Mouse (Mus musculus): ENCODE data around the gene Bcl7c. TPM values are rescaled to one million over a fixed set of nuclear protein-coding genes. Genes with fewer than 3 reads are reported as not detected.

Bcl7c gene
- total and polyA plus RNA-seq, 3 experiments: 28.0 to 71.3 (median 60.5) TPM

GRCm38 (mm10) chr7:127674977-127675376 is 33.8 kb downstream of the Bcl7c start:
- H3K4me1 ChIP-seq (ENCODE audit: control insufficient read depth in 1 of 2, insufficient read depth in 2 of 2): no peaks in the 10 kb centered on the region
- no peak overlapping the region for H3K4me2 ChIP-seq (ENCODE audit: insufficient read depth, low read depth, poor library complexity, severe bottlenecking)
- in situ Hi-C loops (cut with MboI; ENCODE audit: low pct_ligation_motif_present, low pct_unique_long_range_greater_than_20kb, low sequenced_read_pairs): loop anchor here (10.0 kb wide), 1 partner anchor 570 kb away; no protein-coding TSS in a partner anchor
- no peaks in the 10 kb centered on the region for H3K9me3 ChIP-seq (replicated peaks; ENCODE audit: low read length)
- H3K27me3 ChIP-seq (replicated peaks): no peaks in the 10 kb centered on the region
- H3K36me3 ChIP-seq (replicated peaks in 1 of 2; ENCODE audit: control insufficient read depth in 1 of 2, insufficient read depth in 1 of 2, low read length in 1 of 2): peaks cover 0 to 8% of the 10 kb centered on the region in 2 experiments
- DNase-seq (ENCODE audit: extremely low read depth): peak; percentile 90
- H3K4me3 ChIP-seq (replicated peaks in 1 of 3; ENCODE audit: low read depth in 2 of 3, low read length in 2 of 3, poor library complexity in 1 of 3): no peak overlapping the region
- dilution Hi-C loops (cut with MboI; ENCODE audit: extremely low pct_ligation_motif_present, extremely low pct_unique_long_range_greater_than_20kb, low sequenced_read_pairs): no loop called here
- no peak overlapping the region for H3K27ac ChIP-seq (ENCODE audit: insufficient read depth, low read depth)
- no peaks in the 10 kb centered on the region for H3K79me2 ChIP-seq (replicated peaks; ENCODE audit: control insufficient read depth, extremely low read depth, insufficient read depth, poor library complexity, severe bottlenecking)
- no peak overlapping the region for H3K9ac ChIP-seq (ENCODE audit: insufficient read depth, low read depth)
- peak; percentile 50 for TF ChIP-seq ZC3H11A (IDR thresholded peaks at IDR 0.05; ENCODE audit: low read depth, low read length)
- peak; percentile 96 for TF ChIP-seq RAD21 (IDR thresholded peaks at IDR 0.05; ENCODE audit: low read depth, low read length)
- TF ChIP-seq CTCF (conservative IDR thresholded peaks at IDR 0.05 in 1 of 2, IDR thresholded peaks at IDR 0.05 in 1 of 2; ENCODE audit: low read depth in 2 of 2, low read length in 2 of 2): peak; percentile 84 to 96
- TF ChIP-seq MYC (IDR thresholded peaks at IDR 0.05; ENCODE audit: low read depth, low read length): 0 out of 2 replicates have a peak, but pooled peaks have one; percentile 58
- no peak for TF ChIP-seq MXI1 (IDR thresholded peaks at IDR 0.05; ENCODE audit: low read depth, low read length)
- TF ChIP-seq EP300 (IDR thresholded peaks at IDR 0.05; ENCODE audit: low read length): no peak
- TF ChIP-seq SMC3 (IDR thresholded peaks at IDR 0.05; ENCODE audit: low read depth, low read length): peak; percentile 93
- TF ChIP-seq MAFK (IDR thresholded peaks at IDR 0.05; ENCODE audit: insufficient replicate concordance, low read length): no peak
- TF ChIP-seq CHD1 (IDR thresholded peaks at IDR 0.05; ENCODE audit: low read depth, low read length): no peak
- TF ChIP-seq GABPA (IDR thresholded peaks at IDR 0.05; ENCODE audit: insufficient replicate concordance, low read depth, low read length): no peak
- TF ChIP-seq NELFE (IDR thresholded peaks at IDR 0.05; ENCODE audit: low read depth, low read length): peak; percentile 36; the same call in 1 of the 2 replicates
- TF ChIP-seq HCFC1 (IDR thresholded peaks at IDR 0.05; ENCODE audit: low read depth, low read length): no peak
- TF ChIP-seq TCF12 (IDR thresholded peaks at IDR 0.05; ENCODE audit: low read depth, low read length): no peak
- TF ChIP-seq POLR2AphosphoS2 (IDR thresholded peaks at IDR 0.05; ENCODE audit: low read depth, low read length): no peak

GRCm38 (mm10) chr7:127672776-127673175 is 36.0 kb downstream of the Bcl7c start:
- in situ Hi-C loops (cut with MboI; ENCODE audit: low pct_ligation_motif_present, low pct_unique_long_range_greater_than_20kb, low sequenced_read_pairs) (loop anchor here (10.0 kb wide), 1 partner anchor 568 kb away; no protein-coding TSS in a partner anchor), dilution Hi-C loops (cut with MboI; ENCODE audit: extremely low pct_ligation_motif_present, extremely low pct_unique_long_range_greater_than_20kb, low sequenced_read_pairs) (no loop called here)
- H3K9me3 ChIP-seq (replicated peaks; ENCODE audit: low read length): no peaks in the 10 kb centered on the region
- no peak overlapping the region for H3K4me3 ChIP-seq (replicated peaks in 1 of 3; ENCODE audit: low read depth in 2 of 3, low read length in 2 of 3, poor library complexity in 1 of 3)
- peaks cover 0 to 8% of the 10 kb centered on the region in 2 experiments for H3K36me3 ChIP-seq (replicated peaks in 1 of 2; ENCODE audit: control insufficient read depth in 1 of 2, insufficient read depth in 1 of 2, low read length in 1 of 2)
- H3K4me1 ChIP-seq (ENCODE audit: control insufficient read depth in 1 of 2, insufficient read depth in 2 of 2): no peaks in the 10 kb centered on the region
- DNase-seq (ENCODE audit: extremely low read depth): no peak
- no peak overlapping the region for H3K9ac ChIP-seq (ENCODE audit: insufficient read depth, low read depth)
- no peak overlapping the region for H3K4me2 ChIP-seq (ENCODE audit: insufficient read depth, low read depth, poor library complexity, severe bottlenecking)
- no peak overlapping the region for H3K27ac ChIP-seq (ENCODE audit: insufficient read depth, low read depth)
- TF ChIP-seq NELFE (IDR thresholded peaks at IDR 0.05; ENCODE audit: low read depth, low read length) (no peak), ZC3H11A (IDR thresholded peaks at IDR 0.05; ENCODE audit: low read depth, low read length) (no peak), ETS1 (conservative IDR thresholded peaks at IDR 0.05; ENCODE audit: low read depth, low read length) (no peak), HCFC1 (IDR thresholded peaks at IDR 0.05; ENCODE audit: low read depth, low read length) (no peak), IRF4 (IDR thresholded peaks at IDR 0.05; ENCODE audit: low read depth, low read length) (no peak), JUN (IDR thresholded peaks at IDR 0.05; ENCODE audit: insufficient read depth, low read depth, low read length) (no peak), SIN3A (IDR thresholded peaks at IDR 0.05; ENCODE audit: low read length) (no peak), EP300 (IDR thresholded peaks at IDR 0.05; ENCODE audit: low read length) (no peak), POLR2AphosphoS2 (IDR thresholded peaks at IDR 0.05; ENCODE audit: low read depth, low read length) (no peak), MAX (IDR thresholded peaks at IDR 0.05; ENCODE audit: low read length) (no peak), ZNF384 (IDR thresholded peaks at IDR 0.05; ENCODE audit: low read depth, low read length) (no peak), ELF1 (IDR thresholded peaks at IDR 0.05; ENCODE audit: low read depth, low read length) (no peak), JUND (conservative IDR thresholded peaks at IDR 0.05; ENCODE audit: low read depth, low read length) (no peak), USF1 (IDR thresholded peaks at IDR 0.05; ENCODE audit: low read depth, low read length) (no peak), USF2 (conservative IDR thresholded peaks at IDR 0.05; ENCODE audit: low read depth, low read length) (no peak)
- no peaks in the 10 kb centered on the region for H3K79me2 ChIP-seq (replicated peaks; ENCODE audit: control insufficient read depth, extremely low read depth, insufficient read depth, poor library complexity, severe bottlenecking)
- H3K27me3 ChIP-seq (replicated peaks): no peaks in the 10 kb centered on the region
